Mouse (Mus musculus): ENCODE data around the gene Rhebl1. TPM values are rescaled to one million over a fixed set of nuclear protein-coding genes. Genes with fewer than 3 reads are reported as not detected.

Gene Rhebl1
- total and polyA plus RNA-seq, 3 experiments = 11.1 to 25.1 (median 17.6) TPM

- peaks cover 13 to 21% of the 10 kb centered on the region in 2 experiments for H3K36me3 ChIP-seq (replicated peaks in 1 of 2; ENCODE audit: control insufficient read depth in 1 of 2, insufficient read depth in 1 of 2, low read length in 1 of 2)
- peaks cover 6 to 36% of the 10 kb centered on the region in 2 experiments; a peak in 2 of 4 replicates for H3K4me1 ChIP-seq (ENCODE audit: control insufficient read depth in 1 of 2, insufficient read depth in 2 of 2)
- H3K27ac ChIP-seq (ENCODE audit: insufficient read depth, low read depth) = no peak overlapping the region; the same call in 1 of the 2 replicates
- TF ChIP-seq RCOR1 (conservative IDR thresholded peaks at IDR 0.05; ENCODE audit: low read depth, low read length) = no peak
- TF ChIP-seq ZC3H11A (IDR thresholded peaks at IDR 0.05; ENCODE audit: low read depth, low read length) = no peak
- no peak for TF ChIP-seq RAD21 (IDR thresholded peaks at IDR 0.05; ENCODE audit: low read depth, low read length)
- TF ChIP-seq CTCF (conservative IDR thresholded peaks at IDR 0.05 in 1 of 2, IDR thresholded peaks at IDR 0.05 in 1 of 2; ENCODE audit: low read depth in 2 of 2, low read length in 2 of 2) = no peak
- no peak for TF ChIP-seq TCF12 (IDR thresholded peaks at IDR 0.05; ENCODE audit: low read depth, low read length)
- no peak for TF ChIP-seq ETS1 (conservative IDR thresholded peaks at IDR 0.05; ENCODE audit: low read depth, low read length)
- TF ChIP-seq ZNF384 (IDR thresholded peaks at IDR 0.05; ENCODE audit: low read depth, low read length) = no peak
- TF ChIP-seq ZKSCAN1 (IDR thresholded peaks at IDR 0.05; ENCODE audit: borderline replicate concordance, low read depth, low read length) = no peak
- TF ChIP-seq UBTF (IDR thresholded peaks at IDR 0.05; ENCODE audit: low read depth, low read length) = 0 out of 2 replicates have a peak, but pooled peaks have one; percentile 23
- peak; percentile 41 for TF ChIP-seq SIN3A (IDR thresholded peaks at IDR 0.05; ENCODE audit: low read length)
- TF ChIP-seq CHD1 (IDR thresholded peaks at IDR 0.05; ENCODE audit: low read depth, low read length) = no peak
- TF ChIP-seq MXI1 (IDR thresholded peaks at IDR 0.05; ENCODE audit: low read depth, low read length) = no peak; the same call in 1 of the 2 replicates
- 0 out of 2 replicates have a peak, but pooled peaks have one; percentile 14 for TF ChIP-seq POLR2A (IDR thresholded peaks at IDR 0.05; ENCODE audit: low read depth, low read length)
- TF ChIP-seq JUND (conservative IDR thresholded peaks at IDR 0.05; ENCODE audit: low read depth, low read length) = no peak
- TF ChIP-seq HCFC1 (IDR thresholded peaks at IDR 0.05; ENCODE audit: low read depth, low read length) = no peak
- peak overlapping the region; percentile 97 for H3K4me2 ChIP-seq (ENCODE audit: insufficient read depth, low read depth, poor library complexity, severe bottlenecking)
- DNase-seq (ENCODE audit: extremely low read depth) = no peak
- H3K4me3 ChIP-seq (replicated peaks in 1 of 3; ENCODE audit: low read depth in 2 of 3, low read length in 2 of 3, poor library complexity in 1 of 3) = peak overlapping the region; percentile 71 to 94 (median 86)
- H3K9me3 ChIP-seq (replicated peaks; ENCODE audit: low read length) = no peaks in the 10 kb centered on the region
- peak overlapping the region; percentile 82 for H3K9ac ChIP-seq (ENCODE audit: insufficient read depth, low read depth)
- in situ Hi-C loops (cut with MboI; ENCODE audit: low pct_ligation_motif_present, low pct_unique_long_range_greater_than_20kb, low sequenced_read_pairs) (no loop called here), dilution Hi-C loops (cut with MboI; ENCODE audit: extremely low pct_ligation_motif_present, extremely low pct_unique_long_range_greater_than_20kb, low sequenced_read_pairs) (no loop called here)
- H3K27me3 ChIP-seq (replicated peaks) = no peaks in the 10 kb centered on the region
- H3K79me2 ChIP-seq (replicated peaks; ENCODE audit: control insufficient read depth, extremely low read depth, insufficient read depth, poor library complexity, severe bottlenecking) = peaks cover 64% of the 10 kb centered on the region
Measured at GRCm38 (mm10) chr15:98870179-98871069, 23.9 kb downstream of the Rhebl1 start.

GRCm38 (mm10) chr15:98869342-98870178 lies 24.8 kb downstream of the Rhebl1 start:
- Histone ChIP-seq H3K9ac (ENCODE audit: insufficient read depth, low read depth) (peak overlapping the region; percentile 82), H3K4me2 (ENCODE audit: insufficient read depth, low read depth, poor library complexity, severe bottlenecking) (peak overlapping the region; percentile 97), H3K27ac (ENCODE audit: insufficient read depth, low read depth) (peak overlapping the region; percentile 9; the same call in 1 of the 2 replicates), H3K4me3 (replicated peaks in 1 of 3; ENCODE audit: low read depth in 2 of 3, low read length in 2 of 3, poor library complexity in 1 of 3) (peak overlapping the region; percentile 71 to 94 (median 86)), H3K27me3 (replicated peaks) (no peaks in the 10 kb centered on the region), H3K9me3 (replicated peaks; ENCODE audit: low read length) (no peaks in the 10 kb centered on the region), H3K4me1 (ENCODE audit: control insufficient read depth in 1 of 2, insufficient read depth in 2 of 2) (peaks cover 6 to 36% of the 10 kb centered on the region in 2 experiments; a peak in 2 of 4 replicates), H3K79me2 (replicated peaks; ENCODE audit: control insufficient read depth, extremely low read depth, insufficient read depth, poor library complexity, severe bottlenecking) (peaks cover 64% of the 10 kb centered on the region), H3K36me3 (replicated peaks in 1 of 2; ENCODE audit: control insufficient read depth in 1 of 2, insufficient read depth in 1 of 2, low read length in 1 of 2) (peaks cover 22 to 30% of the 10 kb centered on the region in 2 experiments)
- in situ Hi-C loops (cut with MboI; ENCODE audit: low pct_ligation_motif_present, low pct_unique_long_range_greater_than_20kb, low sequenced_read_pairs) (loop anchor here (5.0 kb wide), 1 partner anchor 37 kb away; the partner anchor contains the start of gene Prkag1), dilution Hi-C loops (cut with MboI; ENCODE audit: extremely low pct_ligation_motif_present, extremely low pct_unique_long_range_greater_than_20kb, low sequenced_read_pairs) (no loop called here)
- no peak for DNase-seq (ENCODE audit: extremely low read depth)
- TF ChIP-seq PAX5 (IDR thresholded peaks at IDR 0.05; ENCODE audit: low read length) (no peak), USF1 (IDR thresholded peaks at IDR 0.05; ENCODE audit: low read depth, low read length) (no peak), SIN3A (IDR thresholded peaks at IDR 0.05; ENCODE audit: low read length) (peak; percentile 63), JUND (conservative IDR thresholded peaks at IDR 0.05; ENCODE audit: low read depth, low read length) (no peak), TBP (conservative IDR thresholded peaks at IDR 0.05; ENCODE audit: low read depth, low read length) (no peak), ELF1 (IDR thresholded peaks at IDR 0.05; ENCODE audit: low read depth, low read length) (peak; percentile 69), BHLHE40 (IDR thresholded peaks at IDR 0.05; ENCODE audit: low read depth, low read length) (no peak), UBTF (IDR thresholded peaks at IDR 0.05; ENCODE audit: low read depth, low read length) (no peak; the same call in 1 of the 2 replicates), ZNF384 (IDR thresholded peaks at IDR 0.05; ENCODE audit: low read depth, low read length) (no peak), MXI1 (IDR thresholded peaks at IDR 0.05; ENCODE audit: low read depth, low read length) (peak; percentile 57), CTCF (conservative IDR thresholded peaks at IDR 0.05 in 1 of 2, IDR thresholded peaks at IDR 0.05 in 1 of 2; ENCODE audit: low read depth in 2 of 2, low read length in 2 of 2) (no peak), MAZ (IDR thresholded peaks at IDR 0.05; ENCODE audit: low read depth, low read length) (no peak), POLR2AphosphoS2 (IDR thresholded peaks at IDR 0.05; ENCODE audit: low read depth, low read length) (0 out of 2 replicates have a peak, but pooled peaks have one; percentile 41), IRF4 (IDR thresholded peaks at IDR 0.05; ENCODE audit: low read depth, low read length) (no peak), ZMIZ1 (IDR thresholded peaks at IDR 0.05; ENCODE audit: low read depth, low read length) (no peak), ZKSCAN1 (IDR thresholded peaks at IDR 0.05; ENCODE audit: borderline replicate concordance, low read depth, low read length) (no peak), ETS1 (conservative IDR thresholded peaks at IDR 0.05; ENCODE audit: low read depth, low read length) (no peak), HCFC1 (IDR thresholded peaks at IDR 0.05; ENCODE audit: low read depth, low read length) (no peak), MEF2A (IDR thresholded peaks at IDR 0.05; ENCODE audit: borderline replicate concordance, low read depth, low read length) (no peak), ZC3H11A (IDR thresholded peaks at IDR 0.05; ENCODE audit: low read depth, low read length) (no peak), RAD21 (IDR thresholded peaks at IDR 0.05; ENCODE audit: low read depth, low read length) (no peak)
